Mouse (Mus musculus) midbrain, embryonic 14.5 days (tissue): Measurements from ENCODE around the gene Col6a1. TPM values are rescaled to one million over a fixed set of nuclear protein-coding genes. Genes with fewer than 3 reads are reported as not detected.
A peak's percentile ranks its signal among the peaks of the same experiment; 100 is the strongest.

Source experiments
- ATAC-seq: fragments of 200-750 bp; cut with Nextera tagmentation; 2 replicates; pipeline ENCODE4 v1.8.0; 2017; ENCODE audit warnings: moderate number of reproducible peaks, moderate library complexity; ENCODE audit not compliant: low FRiP score, low TSS enrichment
- DNase-seq: peaks from one replicate; pipeline ENCODE4 v3.0.0-alpha.2; 2015
- H3K27ac ChIP-seq: fragments of 300-500 bp; sonication (generic); replicated peaks from 2 replicates; pipeline ENCODE4 v1.5.1; 2014; ENCODE audit warnings: mild to moderate bottlenecking, low read depth, low read length, moderate library complexity
- H3K27me3 ChIP-seq: fragments of 300-500 bp; sonication (generic); 2 replicates; pipeline ENCODE4 v1.6.1; 2014; ENCODE audit warnings: low read length, control low read depth, mixed read lengths; ENCODE audit not compliant: control insufficient read depth, insufficient read depth
- H3K36me3 ChIP-seq: fragments of 300-500 bp; sonication (generic); 2 replicates; pipeline ENCODE4 v1.6.1; 2014; ENCODE audit warnings: low read length, control low read depth; ENCODE audit not compliant: control insufficient read depth, insufficient read depth
- H3K4me1 ChIP-seq: fragments of 300-500 bp; sonication (generic); 2 replicates; pipeline ENCODE4 v1.6.1; 2014; ENCODE audit warnings: mild to moderate bottlenecking, antibody characterized with exemption, low read length, control low read depth; ENCODE audit not compliant: control insufficient read depth, insufficient read depth
- H3K4me2 ChIP-seq: fragments of 300-500 bp; sonication (generic); 2 replicates; pipeline ENCODE4 v1.6.1; 2014; ENCODE audit warnings: mild to moderate bottlenecking, low read length, moderate library complexity
- H3K4me3 ChIP-seq: fragments of 300-500 bp; sonication (generic); replicated peaks from 2 replicates; pipeline ENCODE4 v1.5.1; 2014; ENCODE audit warnings: low read depth, low read length
- H3K9ac ChIP-seq: fragments of 300-500 bp; sonication (generic); replicated peaks from 2 replicates; pipeline ENCODE4 v1.6.1; 2014; ENCODE audit warnings: mild to moderate bottlenecking, low read length, moderate library complexity
- H3K9me3 ChIP-seq: fragments of 300-500 bp; sonication (generic); 2 replicates; pipeline ENCODE4 v1.6.1; 2016; ENCODE audit warnings: low read length, control low read depth, mixed read lengths; ENCODE audit not compliant: control insufficient read depth
- WGBS: fragments of 180-500 bp; shearing (Covaris S2); extraction: QIAGEN DNeasy Blood & Tissue Kit; methylation state at CpG from one replicate; pipeline ENCODE4 v1.1.7; 2014; 5-methylcytosine and 5-hydroxymethylcytosine counted together
- polyA plus RNA-seq: library from polyadenylated mRNA; unstranded; fragments of >200 nt; fragmentation: Nextera tagmentation; extraction: Ambion mirVana; gene quantifications from 2 replicates; pipeline ENCODE4 v1.2.1, GENCODE M21; 2014

Gene Col6a1
- polyA plus RNA-seq, 1 experiment from 2014 or later: 15.7 TPM

DNA sequence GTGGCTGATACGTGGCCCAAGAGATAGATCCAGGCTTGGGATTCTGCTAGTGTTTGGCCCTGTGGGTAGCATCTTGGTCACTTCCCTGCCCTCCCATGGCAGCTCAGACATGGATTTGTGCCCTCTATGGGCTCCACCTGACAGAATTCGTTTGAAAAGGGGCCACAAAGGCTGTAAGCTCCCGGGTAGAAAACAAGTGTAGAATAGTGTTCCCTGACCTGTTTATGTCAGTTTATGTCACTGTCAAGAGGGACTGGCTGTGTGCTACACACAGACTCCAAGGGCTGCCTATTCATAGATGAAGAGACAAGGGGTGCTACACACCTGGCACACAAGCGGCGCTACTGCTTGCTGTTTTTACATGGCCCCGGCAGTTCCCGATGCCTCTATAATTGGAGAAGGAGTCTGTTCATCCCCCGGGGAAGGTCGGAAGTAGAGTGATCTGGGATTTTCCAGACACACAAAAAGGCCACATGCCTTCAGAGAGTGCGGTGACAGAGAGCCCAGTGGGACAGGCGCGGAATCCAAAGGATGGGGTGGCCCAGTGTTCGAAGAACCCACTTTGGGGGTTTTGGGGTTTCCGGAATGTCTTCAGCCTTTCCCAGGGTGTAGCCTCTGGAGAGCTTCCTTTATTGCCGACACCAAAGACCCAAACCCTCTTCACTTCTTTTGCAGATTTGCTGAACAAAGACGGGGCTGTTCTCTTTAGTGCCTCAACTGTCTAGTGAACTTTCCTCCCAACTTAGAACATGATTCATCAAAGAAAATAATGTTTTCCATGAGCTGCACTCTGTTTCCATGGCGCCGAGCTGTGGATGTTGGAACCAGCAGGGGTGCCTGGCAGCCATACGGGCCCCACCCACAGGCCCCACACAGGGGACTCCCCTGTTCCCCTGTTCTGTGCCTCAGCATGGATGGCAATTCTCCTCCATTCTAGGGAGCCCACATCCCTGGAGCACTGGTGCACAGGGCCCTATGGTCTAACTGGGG is 4.0 kb upstream of the Col6a1 start:
- WGBS: 83% methylated on average over 19 of the region's 19 CpGs
- H3K4me3 ChIP-seq: no peak overlapping the region
- H3K4me1 ChIP-seq: peaks cover 7% of the 10 kb centered on the region
- DNase-seq (no peak), ATAC-seq (no peak)
- H3K27me3 ChIP-seq: no peaks in the 10 kb centered on the region
- no peaks in the 10 kb centered on the region for H3K9me3 ChIP-seq
- no peak overlapping the region for H3K4me2 ChIP-seq
- H3K9ac ChIP-seq: no peak overlapping the region
- no peak overlapping the region for H3K27ac ChIP-seq
- H3K36me3 ChIP-seq: no peaks in the 10 kb centered on the region

DNA sequence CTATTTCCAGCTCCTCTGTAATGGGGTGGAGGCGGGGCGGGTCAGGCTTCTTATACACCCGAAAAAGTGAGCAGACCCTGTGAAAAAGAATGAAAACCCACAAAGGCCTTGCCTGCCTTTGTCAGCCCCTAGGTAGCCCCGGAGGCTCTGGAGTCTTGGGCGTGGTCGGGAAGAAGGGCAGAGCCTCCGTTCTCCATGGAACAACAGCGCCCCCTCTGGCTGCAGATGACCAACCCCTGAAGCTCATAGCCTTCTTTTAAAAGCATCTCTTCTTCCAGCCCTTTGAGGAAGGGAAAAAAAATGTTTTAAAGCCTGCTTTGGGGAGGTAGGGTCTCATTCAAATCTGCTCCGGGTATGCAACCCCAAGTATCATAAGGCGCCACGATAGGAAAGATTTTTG is 2.4 kb upstream of the Col6a1 start:
- DNase-seq (peak; percentile 67), ATAC-seq (no peak)
- no peak overlapping the region for H3K27ac ChIP-seq
- no peak overlapping the region for H3K9ac ChIP-seq
- no peaks in the 10 kb centered on the region for H3K27me3 ChIP-seq
- no peak overlapping the region for H3K4me2 ChIP-seq
- H3K4me3 ChIP-seq: no peak overlapping the region
- 16% methylated on average over 11 of the region's 11 CpGs for WGBS
- no peaks in the 10 kb centered on the region for H3K36me3 ChIP-seq
- H3K9me3 ChIP-seq: no peaks in the 10 kb centered on the region
- H3K4me1 ChIP-seq: peaks cover 7% of the 10 kb centered on the region

DNA sequence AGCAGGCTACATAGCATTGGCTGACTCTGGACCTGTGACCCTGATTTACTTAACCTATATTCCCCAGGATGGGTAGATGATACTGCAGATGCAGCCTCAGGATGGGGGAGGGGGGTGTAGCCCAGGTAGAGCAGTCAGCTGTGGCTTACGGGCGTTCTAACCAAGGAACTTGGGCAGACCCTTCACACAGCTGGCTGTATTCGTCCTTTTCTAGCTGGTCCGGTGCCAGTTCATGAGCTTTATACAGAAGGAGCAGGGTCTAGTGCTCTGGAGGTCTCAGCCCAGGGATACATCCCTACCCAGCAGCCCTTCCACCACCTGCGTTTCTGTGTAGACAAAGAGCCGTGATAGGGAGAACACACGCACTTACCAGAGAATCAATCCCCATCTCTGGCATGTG is 1.3 kb upstream of the Col6a1 start:
- H3K4me2 ChIP-seq: no peak overlapping the region
- peaks cover under 1% of the 10 kb centered on the region; the same call in 1 of the 2 replicates for H3K4me1 ChIP-seq
- no peak for DNase-seq
- no peaks in the 10 kb centered on the region for H3K27me3 ChIP-seq
- H3K9ac ChIP-seq: no peak overlapping the region
- 89% methylated on average over 7 of the region's 7 CpGs for WGBS
- H3K4me3 ChIP-seq: no peak overlapping the region
- no peak for ATAC-seq
- no peaks in the 10 kb centered on the region for H3K36me3 ChIP-seq
- no peaks in the 10 kb centered on the region for H3K9me3 ChIP-seq
- no peak overlapping the region for H3K27ac ChIP-seq

DNA sequence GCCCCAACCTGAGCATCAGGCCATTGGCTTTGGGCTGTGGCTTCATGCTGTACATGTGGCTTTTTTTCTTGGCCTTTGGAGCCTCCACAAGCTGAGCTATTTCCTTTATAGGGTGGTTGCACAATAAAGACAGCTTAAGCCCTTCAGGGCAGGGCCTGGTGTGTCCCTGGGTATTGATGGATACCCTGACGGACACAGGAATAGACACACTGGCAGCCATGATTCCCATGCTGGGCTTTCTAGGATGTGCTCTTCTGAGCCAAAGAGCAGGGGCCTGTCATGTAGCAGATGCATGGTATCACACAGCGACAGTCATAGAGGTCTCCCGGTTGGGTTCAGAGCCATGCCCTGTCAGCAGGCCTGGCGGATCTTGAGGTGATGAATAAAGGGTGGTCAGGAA is 898 bp upstream of the Col6a1 start:
- 94% methylated on average over 4 of the region's 4 CpGs for WGBS
- no peak overlapping the region for H3K9ac ChIP-seq

DNA sequence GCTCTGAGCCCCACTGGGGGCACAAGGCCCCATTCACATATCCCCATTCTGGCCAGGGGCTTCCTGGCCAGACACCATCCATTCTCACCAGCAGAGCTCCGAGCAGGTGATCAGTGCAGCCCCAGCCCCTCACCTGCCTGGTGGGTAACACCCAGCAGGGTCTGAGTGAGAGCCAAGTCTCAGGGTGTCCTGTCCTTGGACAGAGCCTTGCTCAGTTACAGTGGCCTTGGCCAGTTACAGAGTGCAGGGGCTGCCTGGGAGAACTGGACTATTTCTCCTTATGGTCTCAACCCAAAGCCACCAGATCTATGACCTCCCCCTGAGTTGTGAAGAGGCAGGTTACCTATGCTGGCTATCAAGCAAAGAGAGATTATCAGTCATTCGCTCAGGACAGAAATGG is 871 bp downstream of the Col6a1 start:
- Histone ChIP-seq H3K4me1 (no peaks in the 10 kb centered on the region), H3K27ac (no peak overlapping the region), H3K4me2 (no peak overlapping the region), H3K9ac (no peak overlapping the region), H3K36me3 (no peaks in the 10 kb centered on the region), H3K27me3 (no peaks in the 10 kb centered on the region), H3K9me3 (no peaks in the 10 kb centered on the region), H3K4me3 (no peak overlapping the region)
- 91% methylated on average over 2 of the region's 2 CpGs for WGBS
- ATAC-seq (no peak), DNase-seq (no peak)

More for the DNA sequence above, 898 bp upstream of the Col6a1 start:
- H3K9me3 ChIP-seq: no peaks in the 10 kb centered on the region
- H3K36me3 ChIP-seq: no peaks in the 10 kb centered on the region
- DNase-seq: no peak
- no peaks in the 10 kb centered on the region for H3K4me1 ChIP-seq
- H3K4me3 ChIP-seq: no peak overlapping the region
- ATAC-seq: no peak
- no peak overlapping the region for H3K4me2 ChIP-seq
- no peaks in the 10 kb centered on the region for H3K27me3 ChIP-seq
- no peak overlapping the region for H3K27ac ChIP-seq

DNA sequence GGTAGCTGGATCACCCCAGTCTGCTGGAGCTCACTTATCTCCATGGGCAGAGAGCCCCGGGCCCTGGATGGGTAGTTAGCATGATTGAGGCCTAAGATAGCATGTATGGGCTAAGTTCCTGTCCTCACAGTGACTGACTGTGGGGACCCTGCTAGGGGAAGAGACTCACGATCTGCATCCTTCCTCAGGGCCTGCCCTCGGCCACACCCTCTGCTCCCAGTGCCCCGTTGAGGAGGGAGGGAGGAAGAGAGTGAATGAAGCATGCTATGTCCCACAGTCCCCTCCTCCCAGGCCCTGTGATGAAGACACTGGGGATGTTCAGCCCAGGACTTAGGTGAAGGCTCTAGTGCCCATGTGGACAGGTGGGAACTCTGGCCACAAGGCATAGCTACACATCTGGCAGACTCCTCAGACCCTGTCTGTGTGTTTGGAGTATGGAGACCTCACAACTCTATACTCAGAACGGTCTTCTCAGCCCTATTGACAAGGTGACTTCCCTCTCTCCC is 1.7 kb downstream of the Col6a1 start:
- no peak for ATAC-seq
- Histone ChIP-seq H3K9ac (no peak overlapping the region), H3K4me3 (no peak overlapping the region), H3K27ac (no peak overlapping the region), H3K4me1 (no peaks in the 10 kb centered on the region), H3K9me3 (no peaks in the 10 kb centered on the region), H3K36me3 (no peaks in the 10 kb centered on the region), H3K4me2 (no peak overlapping the region), H3K27me3 (no peaks in the 10 kb centered on the region)
- WGBS: 66% methylated on average over 5 of the region's 5 CpGs
- no peak for DNase-seq

DNA sequence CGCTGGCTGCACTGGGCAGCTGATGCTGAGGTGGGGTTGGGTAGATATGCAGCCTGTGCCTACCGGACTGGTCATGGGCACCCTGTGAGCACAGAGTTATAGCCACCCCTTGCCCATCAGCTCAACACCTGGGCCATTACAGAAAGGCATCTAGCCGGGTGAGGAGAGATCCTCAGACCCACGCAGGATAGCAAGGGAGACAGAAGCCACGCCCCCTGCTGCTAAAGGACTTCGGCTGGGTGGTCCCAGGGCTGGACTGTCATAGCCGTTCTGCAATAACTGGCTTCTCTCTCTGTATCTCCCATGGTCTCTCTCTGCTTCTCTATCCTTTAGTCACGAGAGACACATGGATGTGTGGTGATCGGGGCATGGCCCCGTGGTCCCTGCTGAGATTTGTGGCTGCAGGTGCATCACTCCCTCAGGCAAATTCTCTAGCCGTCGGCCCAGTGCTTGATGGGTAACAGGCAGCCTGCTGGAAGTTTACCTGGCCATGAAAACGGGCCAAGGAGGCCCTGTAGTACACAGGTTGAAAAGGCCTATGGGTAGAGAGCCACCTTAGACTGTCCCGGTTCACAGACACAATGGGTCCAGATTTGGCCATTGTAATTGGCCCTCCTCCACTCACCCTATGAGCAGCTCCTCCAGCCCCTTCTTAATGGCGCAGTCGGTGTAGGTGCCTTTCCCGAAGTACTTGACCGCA is 3.1 kb downstream of the Col6a1 start:
- no peak for DNase-seq
- Histone ChIP-seq H3K9me3 (no peaks in the 10 kb centered on the region), H3K27me3 (no peaks in the 10 kb centered on the region), H3K9ac (no peak overlapping the region), H3K4me3 (no peak overlapping the region), H3K27ac (no peak overlapping the region), H3K4me2 (no peak overlapping the region), H3K36me3 (no peaks in the 10 kb centered on the region), H3K4me1 (no peaks in the 10 kb centered on the region)
- 86% methylated on average over 18 of the region's 18 CpGs for WGBS
- ATAC-seq: no peak

DNA sequence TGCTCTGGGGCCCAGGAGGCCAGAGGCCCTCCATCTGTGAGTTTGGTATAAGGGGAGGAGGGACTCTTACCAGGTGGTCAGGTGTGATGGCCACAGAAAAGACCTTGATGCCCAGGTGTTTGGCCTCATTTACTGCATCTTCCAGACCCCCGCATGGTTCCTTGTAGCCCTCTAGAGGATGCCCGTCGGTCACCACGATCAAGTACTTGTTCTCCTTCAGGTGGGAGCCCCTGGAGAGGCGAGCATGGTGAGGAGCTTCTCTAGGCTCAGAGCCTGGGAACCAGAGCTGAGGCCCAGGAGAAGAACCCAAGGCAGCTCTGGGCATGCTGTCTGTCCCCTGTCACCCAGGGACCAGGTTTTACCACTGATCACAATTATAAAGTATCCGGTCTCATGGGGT is 4.2 kb downstream of the Col6a1 start:
- 96% methylated on average over 6 of the region's 6 CpGs for WGBS
- no peak overlapping the region for H3K27ac ChIP-seq
- H3K27me3 ChIP-seq: no peaks in the 10 kb centered on the region
- H3K36me3 ChIP-seq: no peaks in the 10 kb centered on the region
- DNase-seq: no peak
- no peaks in the 10 kb centered on the region for H3K9me3 ChIP-seq
- H3K4me2 ChIP-seq: no peak overlapping the region
- H3K4me1 ChIP-seq: no peaks in the 10 kb centered on the region
- no peak overlapping the region for H3K4me3 ChIP-seq
- no peak overlapping the region for H3K9ac ChIP-seq
- no peak for ATAC-seq
